Mouse (Mus musculus) cerebellum, adult 2 months (tissue): ENCODE measurements around the gene Olfr1248. TPM values are rescaled to one million over a fixed set of nuclear protein-coding genes. Genes with fewer than 3 reads are reported as not detected.
"Not testable (repeated sequence)": the region's sequence is repeated elsewhere in the genome, so short reads cannot be mapped to it uniquely, and the experiment has no call there.

Experiments
- DNase-seq, 2 experiments: peaks; one replicate each; pipeline ENCODE4 v3.0.0; 2021
- H3K27ac ChIP-seq: fragments of 200-500 bp; 2 replicates; pipeline ENCODE4 v1.5.1; 2012; ENCODE audit warnings: low read length, control low read depth, inconsistent platforms; ENCODE audit not compliant: insufficient read depth
- H3K27me3 ChIP-seq: fragments of 200-500 bp; 2 replicates; pipeline ENCODE4 v1.6.1; 2012; ENCODE audit warnings: inconsistent platforms, mild to moderate bottlenecking, low read length, moderate library complexity; ENCODE audit not compliant: control insufficient read depth, insufficient read depth
- H3K4me1 ChIP-seq: fragments of 200-500 bp; 2 replicates; pipeline ENCODE4 v1.6.1; 2011; ENCODE audit warnings: low read length; ENCODE audit not compliant: control insufficient read depth, insufficient read depth
- H3K4me3 ChIP-seq: fragments of 200-500 bp; replicated peaks from 2 replicates; pipeline ENCODE3; 2011; ENCODE audit warnings: mild to moderate bottlenecking, low read depth, low read length, control low read depth; ENCODE audit not compliant: insufficient read depth
- CTCF ChIP-seq: fragments of 200-500 bp; IDR thresholded peaks from 2 replicates; pipeline ENCODE4 v1.5.1; 2011; ENCODE audit warnings: low read depth, mild to moderate bottlenecking, control low read depth, low read length, moderate library complexity, borderline replicate concordance; ENCODE audit not compliant: insufficient read depth
- POLR2A ChIP-seq: fragments of 200-500 bp; IDR thresholded peaks from 2 replicates; pipeline ENCODE4 v1.6.1; 2011; ENCODE audit warnings: low read length, control low read depth, borderline replicate concordance; ENCODE audit not compliant: insufficient read depth
- WGBS: fragments of 180-500 bp; shearing (Covaris S2); methylation state at CpG from one replicate; pipeline ENCODE4 v1.1.7; 2018; 5-methylcytosine and 5-hydroxymethylcytosine counted together
- polyA plus RNA-seq: library from polyadenylated mRNA; depleted of rRNA; stranded (reverse); fragments of >200 nt; gene quantifications from 2 replicates; pipeline ENCODE4 v1.2.3, GENCODE M21; 2012; rRNA removed

Gene Olfr1248
- not detected in 2 replicates for polyA plus RNA-seq

DNA sequence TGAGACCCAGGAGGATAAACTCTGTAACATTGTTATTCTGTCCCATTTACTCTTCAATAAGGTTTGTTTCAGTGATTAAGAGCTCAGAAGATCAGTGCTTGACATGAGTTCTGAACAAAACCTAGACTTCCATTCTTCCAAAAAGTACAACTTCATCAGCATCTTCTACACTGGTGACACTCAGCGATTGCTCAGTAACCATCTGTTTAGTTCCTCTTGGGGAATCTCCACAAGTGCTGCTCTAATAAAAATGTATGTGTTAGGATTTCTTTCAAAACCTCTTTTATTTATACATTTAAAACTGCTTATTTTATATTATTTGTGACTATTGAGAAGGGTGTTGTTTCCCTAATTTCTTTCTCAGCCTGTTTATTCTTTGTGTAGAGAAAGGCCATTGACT, at the start of gene Olfr1248:
Gene Olfr1248 (minus strand): TSS at position 101 of the 400 bp plus-strand sequence.
- 76% methylated on average over 1 of the region's 1 CpGs for WGBS
- not testable (repeated sequence) for H3K4me3 ChIP-seq, H3K27me3 ChIP-seq, DNase-seq, H3K27ac ChIP-seq, H3K4me1 ChIP-seq

GRCm38 (mm10) chr2:89661367-89661766, 43.3 kb upstream of the Olfr1248 start, which contains the start of gene Olfr1250:
Olfr1250 (minus strand) TSS chr2:89661467.
- H3K27me3 ChIP-seq: no peaks in the 10 kb centered on the region
- H3K27ac ChIP-seq: no peak within 1 kb of the TSS
- no peak for DNase-seq
- no peak within 1 kb of the TSS for H3K4me3 ChIP-seq
- H3K4me1 ChIP-seq: no peaks in the 10 kb centered on the region
- no peak for TF ChIP-seq POLR2A
- TF ChIP-seq CTCF: no peak

GRCm38 (mm10) chr2:89634883-89635282, 16.8 kb upstream of the Olfr1248 start, which contains the start of gene Olfr1249:
Olfr1249 (minus strand) TSS chr2:89634983.
- H3K27me3 ChIP-seq: no peaks in the 10 kb centered on the region
- H3K4me3 ChIP-seq: no peak within 1 kb of the TSS
- H3K27ac ChIP-seq: no peak within 1 kb of the TSS
- 88% methylated on average over 2 of the region's 2 CpGs for WGBS
- no peak for DNase-seq
- no peak for TF ChIP-seq POLR2A
- no peak for TF ChIP-seq CTCF
- H3K4me1 ChIP-seq: no peaks in the 10 kb centered on the region

- H3K27ac ChIP-seq: no peak within 1 kb of the TSS
- no peaks in the 10 kb centered on the region for H3K27me3 ChIP-seq
- TF ChIP-seq CTCF (no peak), POLR2A (no peak)
- 88% methylated on average over 2 of the region's 2 CpGs for WGBS
- DNase-seq: no peak
- no peak within 1 kb of the TSS for H3K4me3 ChIP-seq
- no peaks in the 10 kb centered on the region for H3K4me1 ChIP-seq
Measured at GRCm38 (mm10) chr2:89614030-89614429, 4.0 kb downstream of the Olfr1248 start, which contains the start of gene Olfr1247. Olfr1247 (minus strand) TSS chr2:89614130.

DNA sequence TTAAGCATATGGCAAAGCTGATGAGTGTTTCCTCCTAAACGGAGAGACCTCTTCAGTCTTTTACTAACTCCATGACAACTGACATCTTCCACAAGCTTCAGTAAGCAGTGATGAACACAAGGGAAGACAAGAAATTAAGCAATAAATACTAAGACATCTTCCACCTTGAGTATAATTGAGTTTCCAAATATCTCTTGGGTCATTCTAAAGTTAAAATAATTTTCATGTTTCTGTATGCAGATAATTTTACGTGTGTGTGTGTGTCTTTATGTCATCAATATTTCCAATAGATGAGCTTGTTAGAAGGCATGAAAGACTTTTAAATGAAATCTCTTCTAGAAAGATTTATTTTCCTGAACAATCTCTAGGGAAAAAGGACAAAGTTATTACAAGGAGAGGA, 25.0 kb downstream of the Olfr1248 start, which contains the start of gene Olfr1246:
Gene Olfr1246 (minus strand): TSS at position 101 of the 400 bp plus-strand sequence.
- H3K4me3 ChIP-seq: no peak within 1 kb of the TSS
- 69% methylated on average over 2 of the region's 2 CpGs for WGBS
- H3K27me3 ChIP-seq: no peaks in the 10 kb centered on the region
- no peak within 1 kb of the TSS for H3K27ac ChIP-seq
- TF ChIP-seq CTCF (no peak), POLR2A (no peak)
- H3K4me1 ChIP-seq: no peaks in the 10 kb centered on the region
- no peak for DNase-seq

DNA sequence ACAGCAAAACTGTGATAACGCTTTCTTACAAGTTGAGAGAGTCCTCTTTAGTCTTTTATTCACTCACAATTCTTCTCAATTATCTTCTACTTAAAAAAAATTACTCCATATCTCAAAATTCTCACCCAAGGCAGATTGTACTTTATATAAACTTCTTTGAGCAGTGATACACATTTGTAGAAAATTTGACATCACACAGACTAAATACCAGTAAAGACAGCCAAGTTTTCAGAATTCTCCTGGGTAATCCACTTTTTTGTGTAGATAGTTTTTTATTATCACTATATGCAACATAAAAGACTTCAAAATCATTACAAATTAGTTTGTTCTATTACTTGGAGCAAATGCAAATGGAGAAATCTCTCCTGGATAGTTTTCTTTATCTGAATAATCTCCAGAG, 39.7 kb downstream of the Olfr1248 start, which contains the start of gene Olfr1245:
Gene Olfr1245 (minus strand): TSS at position 101 of the 400 bp plus-strand sequence.
- TF ChIP-seq POLR2A (no peak), CTCF (no peak)
- no peak for DNase-seq
- no peak within 1 kb of the TSS for H3K4me3 ChIP-seq
- H3K27ac ChIP-seq: no peak within 1 kb of the TSS
- 90% methylated on average over 1 of the region's 1 CpGs for WGBS
- no peaks in the 10 kb centered on the region for H3K27me3 ChIP-seq
- H3K4me1 ChIP-seq: no peaks in the 10 kb centered on the region

Other genes starting within 250 kb of the Olfr1248 start
- gene Olfr1238, start 208.6 kb downstream of the Olfr1248 start, polyA plus RNA-seq: not detected in 2 replicates
- not detected in 2 replicates for gene Olfr1239, start 197.8 kb downstream of the Olfr1248 start, polyA plus RNA-seq
- gene Olfr1240, start 175.2 kb downstream of the Olfr1248 start, polyA plus RNA-seq: not detected in 2 replicates
- not detected in 2 replicates for gene Olfr1241, start 131.1 kb downstream of the Olfr1248 start, polyA plus RNA-seq
- gene Olfr1242, start 119.9 kb downstream of the Olfr1248 start, polyA plus RNA-seq: not detected in 2 replicates
- not detected in 2 replicates for gene Olfr1243, start 86.8 kb downstream of the Olfr1248 start, polyA plus RNA-seq
- gene Olfr1245, start 39.8 kb downstream of the Olfr1248 start, polyA plus RNA-seq: not detected in 2 replicates
- gene Olfr1246, start 25.1 kb downstream of the Olfr1248 start, polyA plus RNA-seq: not detected in 2 replicates
- gene Olfr1247, start 4.1 kb downstream of the Olfr1248 start, polyA plus RNA-seq: 0.02 TPM in 1 of 2 replicates, not detected in the other
- gene Olfr1249, start 16.7 kb upstream of the Olfr1248 start, polyA plus RNA-seq: not detected in 2 replicates
- not detected in 2 replicates for gene Olfr1250, start 43.2 kb upstream of the Olfr1248 start, polyA plus RNA-seq
- gene Olfr1251, start 53.7 kb upstream of the Olfr1248 start, polyA plus RNA-seq: not detected in 2 replicates
- gene Olfr1252, start 106.8 kb upstream of the Olfr1248 start, polyA plus RNA-seq: not detected in 2 replicates
- gene Olfr1253, start 138.8 kb upstream of the Olfr1248 start, polyA plus RNA-seq: not detected in 2 replicates
- gene Olfr1254, start 175.4 kb upstream of the Olfr1248 start, polyA plus RNA-seq: not detected in 2 replicates
- gene Olfr1255, start 193.8 kb upstream of the Olfr1248 start, polyA plus RNA-seq: not detected in 2 replicates
- gene Olfr1256, start 223.3 kb upstream of the Olfr1248 start, polyA plus RNA-seq: not detected in 2 replicates
- gene Olfr48, start 230.0 kb upstream of the Olfr1248 start, polyA plus RNA-seq: not detected in 2 replicates